In genomic region chr2:173157376-173157775, GRCm38 (mm10) we compare ENCODE assay signal across 1 mouse cellular context.
TF ChIP-seq lines count a peak whose summit lies in the region.

No protein-coding gene starts in this region.

TF ChIP-seq in CH12.LX, 34 proteins besides CTCF, POLR2A, EP300 and RAD21:
- TF ChIP-seq ETS1 (conservative IDR thresholded peaks at IDR 0.05; ENCODE audit: low read depth, low read length) (peak; percentile 28; the same call in 1 of the 2 replicates), TBP (conservative IDR thresholded peaks at IDR 0.05; ENCODE audit: low read depth, low read length) (no peak)
